Mouse (Mus musculus): ENCODE data around the gene Glud1.
"Not testable (repeated sequence)": the region's sequence is repeated elsewhere in the genome, so short reads cannot be mapped to it uniquely, and the experiment has no call there.

Gene Glud1

GRCm38 (mm10) chr14:34311691-34312090 lies 1.2 kb downstream of the Glud1 start:
- CTCF ChIA-PET = no interaction called here

DNA sequence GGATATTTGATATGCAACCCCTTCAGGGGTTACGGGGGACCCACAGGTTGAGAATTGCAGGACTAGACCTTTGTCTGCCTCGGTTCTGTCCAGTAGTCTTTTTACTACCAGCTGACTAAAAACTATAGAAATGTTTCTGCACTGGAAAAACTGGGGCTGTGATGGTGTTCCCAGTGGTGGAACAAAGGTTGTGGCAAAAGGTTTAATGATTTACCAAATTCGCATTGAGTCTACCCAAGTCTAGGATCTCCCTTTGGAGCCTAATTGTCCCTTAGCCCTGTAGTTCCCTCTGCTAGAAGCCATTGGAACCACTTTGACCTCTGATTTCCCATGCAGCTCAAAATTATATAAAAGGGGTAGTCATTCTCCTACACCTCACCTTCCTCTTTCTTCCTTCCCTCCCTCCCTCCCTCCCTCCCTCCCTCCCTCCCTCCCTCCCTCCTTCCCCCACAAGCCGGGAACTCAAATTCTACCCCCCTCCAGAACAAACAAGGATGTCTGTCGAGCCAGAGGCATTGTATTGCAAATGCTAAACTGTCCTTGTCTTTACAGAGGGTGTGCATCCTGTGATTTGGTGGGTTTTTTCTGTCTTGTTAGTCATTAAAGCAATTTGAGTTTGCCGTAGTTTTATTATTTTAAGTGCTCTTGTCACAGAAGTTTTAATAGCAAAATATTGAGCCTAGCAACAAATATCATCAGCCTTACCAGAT lies 2.0 kb downstream of the Glud1 start:
- CTCF ChIA-PET = no interaction called here

- CTCF ChIA-PET = no interaction called here
Measured at GRCm38 (mm10) chr14:34313612-34314011, 3.1 kb downstream of the Glud1 start.

DNA sequence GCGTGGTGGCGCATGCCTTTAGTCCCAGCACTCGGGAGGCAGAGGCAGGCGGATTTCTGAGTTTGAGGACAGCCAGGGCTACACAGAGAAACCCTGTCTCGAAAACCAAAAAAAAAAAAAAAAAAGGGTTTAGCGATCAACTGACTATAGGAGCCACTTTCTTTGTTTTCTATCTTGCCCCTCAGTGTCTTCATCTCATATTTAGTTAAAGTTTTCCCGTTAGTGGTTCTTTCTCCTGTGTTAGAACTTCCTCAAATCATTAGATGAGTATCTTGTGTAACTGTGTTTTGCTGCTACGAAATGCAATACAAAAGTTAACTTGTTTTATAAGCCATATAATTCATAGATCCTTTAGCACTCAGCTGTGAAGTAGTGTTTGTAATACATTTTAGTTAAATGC lies 3.9 kb downstream of the Glud1 start:
- CTCF ChIA-PET = not testable (repeated sequence)

DNA sequence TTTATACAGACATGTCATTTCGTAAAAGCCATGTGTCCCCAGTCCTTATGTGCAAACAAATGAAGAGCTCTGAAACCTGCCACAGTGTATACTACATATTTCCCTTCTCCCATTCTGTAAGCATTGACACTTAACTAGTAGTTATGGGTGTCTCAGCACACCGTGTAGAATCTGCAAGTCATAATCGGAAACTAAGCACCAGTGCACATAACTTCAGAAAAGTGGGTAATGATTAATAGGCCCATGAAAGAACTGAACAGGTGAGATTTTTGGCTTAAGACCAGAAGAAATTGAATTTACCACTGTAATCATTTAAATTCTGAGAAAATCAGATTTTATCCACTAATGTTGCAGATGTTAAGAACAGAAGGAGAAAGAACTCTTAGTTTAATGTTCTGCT lies 4.3 kb downstream of the Glud1 start:
- CTCF ChIA-PET = no interaction called here

DNA sequence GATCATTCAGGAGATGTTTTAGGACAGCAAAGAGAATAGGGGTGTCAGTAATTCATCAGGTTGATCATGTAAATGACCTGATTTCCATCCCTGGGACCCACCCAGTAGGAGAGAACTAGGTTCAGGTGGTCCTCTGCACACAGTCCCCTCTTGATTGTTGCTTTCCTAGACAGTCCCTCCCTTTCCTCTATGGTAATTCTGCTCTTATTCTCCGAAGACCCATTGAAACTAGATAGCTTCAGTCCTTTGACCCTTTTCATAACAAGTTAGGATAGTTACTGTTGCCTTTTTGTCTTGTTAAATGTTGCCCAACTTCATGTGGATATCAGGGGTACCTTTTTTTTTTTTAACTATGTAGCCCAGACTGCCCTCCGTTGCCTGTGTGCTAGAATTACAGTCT lies 5.8 kb downstream of the Glud1 start:
- CTCF ChIA-PET = interaction anchor here (0.8 kb wide), 1 partner anchor 18 kb away, joined by 3 read pairs; no protein-coding TSS in a partner anchor

DNA sequence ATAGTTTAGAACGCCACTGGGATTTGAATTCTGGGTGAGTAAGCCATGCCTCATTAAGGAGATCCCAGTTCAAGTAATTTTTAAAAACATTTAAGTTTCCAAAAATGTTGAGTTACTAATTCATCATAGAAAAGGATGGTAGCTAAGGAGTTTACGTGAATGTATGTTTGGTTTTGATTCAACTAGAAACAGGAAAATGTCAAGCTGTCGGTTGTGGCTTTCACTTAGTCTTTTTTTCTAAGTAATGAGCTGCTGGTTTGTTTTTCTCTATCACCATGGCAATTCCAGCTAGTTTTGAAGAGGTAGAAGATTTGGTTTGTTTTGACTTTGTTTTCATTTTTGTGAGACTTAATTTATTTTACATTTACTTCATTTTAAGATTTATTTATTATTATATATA lies 6.9 kb downstream of the Glud1 start:
- CTCF ChIA-PET = no interaction called here

DNA sequence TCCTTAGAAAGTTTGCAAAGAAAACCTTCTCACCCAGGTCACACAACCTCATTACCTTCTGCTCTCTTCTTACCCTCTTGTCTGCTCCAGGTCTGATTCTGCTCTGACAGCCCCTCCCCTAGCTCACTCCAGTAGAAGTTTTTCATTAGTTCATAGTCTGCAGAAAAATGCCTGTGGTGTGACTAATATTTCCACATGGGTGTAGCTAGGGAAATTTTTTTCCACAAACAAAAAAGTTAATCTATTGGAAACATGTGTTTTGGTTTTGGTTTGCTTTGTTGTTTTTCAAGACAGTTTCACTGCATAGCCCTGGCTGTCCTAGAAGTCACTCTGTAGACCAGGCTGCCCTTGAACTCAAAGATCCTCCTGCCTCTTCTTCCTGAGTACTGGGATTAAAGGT lies 7.6 kb downstream of the Glud1 start:
- CTCF ChIA-PET = no interaction called here

DNA sequence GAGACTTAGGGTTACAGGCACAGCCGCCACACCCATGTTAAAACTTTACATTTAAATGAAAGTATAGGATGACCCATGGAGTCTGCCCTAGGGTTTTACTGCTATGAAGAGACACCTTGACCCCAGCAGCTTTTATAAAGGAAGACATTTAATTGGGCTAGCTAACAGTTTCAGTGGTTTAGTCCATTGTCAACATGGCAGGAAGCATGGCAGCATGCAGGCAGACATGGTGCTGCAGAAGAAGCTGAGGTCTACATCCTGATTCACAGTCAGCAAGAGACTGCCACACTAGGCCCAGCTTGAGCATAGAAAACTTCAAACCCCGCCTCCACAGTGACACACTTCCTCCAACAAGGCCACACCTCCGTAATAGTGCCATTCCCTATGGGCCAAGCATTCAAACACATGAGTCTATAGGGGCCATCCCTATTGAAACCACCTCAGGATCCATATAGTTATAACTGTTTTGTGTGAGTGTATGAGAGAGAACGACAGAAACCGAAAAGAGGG lies 13.1 kb downstream of the Glud1 start:
- CTCF ChIA-PET = no interaction called here

- CTCF ChIA-PET = no interaction called here
Measured at GRCm38 (mm10) chr14:34326606-34327005, 16.1 kb downstream of the Glud1 start.

GRCm38 (mm10) chr14:34327618-34328017 lies 17.1 kb downstream of the Glud1 start:
- CTCF ChIA-PET = no interaction called here

DNA sequence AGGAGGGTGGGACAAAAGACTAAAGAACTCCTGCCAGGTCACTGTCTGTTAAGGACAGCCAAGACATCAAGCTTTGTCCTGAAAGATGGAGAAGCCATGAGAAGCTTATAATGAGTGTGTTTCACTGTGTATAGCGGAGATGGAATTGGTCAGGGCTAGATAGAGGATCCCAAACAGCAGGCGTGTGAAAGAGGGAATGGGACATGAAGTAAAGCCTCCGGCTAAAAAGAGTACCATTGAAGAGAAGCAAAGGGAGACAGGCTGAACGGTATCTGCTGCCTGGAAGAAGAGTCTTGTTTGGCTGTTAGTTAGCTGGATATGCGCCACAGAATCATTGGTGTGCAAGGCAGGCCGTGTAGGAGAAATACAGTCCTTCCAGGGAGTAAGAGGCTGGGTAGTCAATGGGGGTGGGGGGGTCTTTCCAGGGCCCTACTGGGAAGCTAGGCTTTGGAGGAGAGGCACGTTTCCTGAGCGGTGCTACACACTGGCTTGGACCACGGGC lies 20.2 kb downstream of the Glud1 start:
- CTCF ChIA-PET = no interaction called here

DNA sequence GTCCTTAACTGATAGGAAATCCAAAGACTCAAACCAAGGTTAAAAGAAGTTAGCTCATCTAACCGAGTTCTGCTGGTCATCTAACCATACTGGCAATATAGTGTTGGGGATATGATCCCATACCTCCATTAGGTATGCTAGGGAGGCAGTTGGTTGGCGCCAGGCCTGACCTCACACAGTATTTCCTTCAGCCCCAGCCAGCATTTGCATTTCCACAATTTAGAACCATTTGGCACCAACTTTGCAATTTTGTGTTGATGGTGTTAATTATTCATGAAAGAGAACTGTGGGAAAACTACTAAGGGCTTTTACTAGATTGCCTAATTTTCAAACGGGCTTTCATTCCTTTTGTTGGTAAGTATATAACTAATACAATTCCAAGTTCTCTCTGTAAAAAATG lies 21.4 kb downstream of the Glud1 start:
- CTCF ChIA-PET = no interaction called here

- CTCF ChIA-PET = no interaction called here
Measured at GRCm38 (mm10) chr14:34332476-34332875, 21.9 kb downstream of the Glud1 start.

GRCm38 (mm10) chr14:34339446-34339845 lies 28.9 kb downstream of the Glud1 start:
- CTCF ChIA-PET = no interaction called here

DNA sequence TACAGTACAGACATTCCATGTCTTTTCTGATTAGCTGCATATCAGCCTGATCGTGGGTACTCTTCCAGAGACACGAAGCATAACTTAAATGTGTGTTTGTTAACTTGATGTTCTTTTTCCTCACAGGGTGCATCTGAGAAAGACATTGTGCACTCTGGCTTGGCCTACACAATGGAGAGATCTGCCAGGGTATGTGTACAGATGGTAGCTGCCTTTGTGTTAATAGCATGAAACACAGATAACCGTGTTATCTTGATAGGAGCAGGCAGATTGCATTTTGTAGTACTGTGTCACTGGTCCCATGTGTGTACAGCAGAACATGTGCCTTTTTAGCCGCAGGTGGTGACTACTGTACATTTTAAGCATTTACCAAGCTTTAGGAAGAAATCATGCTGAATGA lies 31.5 kb downstream of the Glud1 start:
- CTCF ChIA-PET = no interaction called here

DNA sequence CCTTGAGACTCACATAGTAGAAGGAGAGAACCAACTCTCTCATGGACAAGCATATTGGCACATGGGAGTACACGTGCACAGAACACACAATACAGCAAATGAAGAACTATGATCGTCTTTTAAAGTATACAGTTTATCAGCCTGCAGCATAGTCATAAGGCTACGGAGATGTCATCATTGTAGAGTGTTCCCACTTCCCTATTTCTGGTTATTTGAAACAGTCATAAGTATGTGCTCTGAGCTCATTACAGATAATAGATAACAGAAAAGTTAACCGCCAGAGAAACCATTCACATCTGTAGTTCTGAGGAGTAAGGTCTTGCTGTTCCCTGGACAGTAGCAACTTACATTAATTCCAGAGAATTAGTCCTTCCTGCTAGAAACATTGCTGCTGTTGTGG lies 32.6 kb downstream of the Glud1 start:
- CTCF ChIA-PET = no interaction called here

DNA sequence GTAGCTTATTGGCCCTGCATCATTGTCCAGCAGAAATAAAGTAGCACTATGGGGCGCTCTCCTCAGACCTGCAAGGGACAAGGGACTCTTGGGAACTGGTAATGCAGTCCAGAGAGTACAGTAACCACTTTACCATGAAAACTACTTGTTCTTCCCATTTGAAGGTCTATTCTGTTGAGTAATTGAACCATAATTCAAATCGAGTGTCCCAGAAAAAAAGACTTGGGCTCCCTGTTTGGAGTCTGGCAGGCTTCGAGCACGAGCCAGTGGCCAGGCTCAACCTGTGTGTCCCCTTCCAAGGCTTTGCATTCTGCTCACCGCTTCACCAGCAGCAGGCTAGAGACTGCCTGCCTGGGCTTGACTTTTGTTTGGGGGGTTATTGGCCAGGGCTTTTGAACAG lies 33.8 kb downstream of the Glud1 start:
- CTCF ChIA-PET = no interaction called here

GRCm38 (mm10) chr14:34345771-34346566 lies 35.4 kb downstream of the Glud1 start:
- CTCF ChIA-PET = interaction anchor here (0.7 kb wide), 1 partner anchor 285 kb away, joined by 13 read pairs; no protein-coding TSS in a partner anchor

GRCm38 (mm10) chr14:34347084-34347483 lies 36.6 kb downstream of the Glud1 start:
- CTCF ChIA-PET = interaction anchor here (0.6 to 0.7 kb wide), 2 partner anchors 47 to 284 kb away, joined by 3 to 13 read pairs; no protein-coding TSS in a partner anchor

- CTCF ChIA-PET = no interaction called here
Measured at GRCm38 (mm10) chr14:34348301-34348700, 37.8 kb downstream of the Glud1 start.

DNA sequence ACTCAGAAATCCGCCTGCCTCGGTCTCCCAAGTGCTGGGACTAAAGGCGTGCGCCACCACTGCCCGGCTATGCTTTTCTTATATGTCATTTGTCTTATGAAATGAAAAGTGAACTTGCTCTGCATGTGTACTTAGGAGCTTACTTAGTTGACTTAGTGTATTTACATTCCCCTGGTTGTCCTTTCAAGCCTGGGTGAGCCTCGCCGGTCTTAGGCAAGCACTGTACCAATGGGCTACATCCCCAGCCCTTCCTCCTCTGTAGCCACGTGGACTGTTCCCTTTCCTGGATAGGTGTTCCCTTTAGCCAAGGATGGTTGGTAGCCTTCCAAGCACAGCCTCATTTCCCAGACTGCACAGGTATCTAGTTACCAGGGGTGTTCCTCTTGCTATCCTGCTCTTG lies 38.5 kb downstream of the Glud1 start:
- CTCF ChIA-PET = no interaction called here

DNA sequence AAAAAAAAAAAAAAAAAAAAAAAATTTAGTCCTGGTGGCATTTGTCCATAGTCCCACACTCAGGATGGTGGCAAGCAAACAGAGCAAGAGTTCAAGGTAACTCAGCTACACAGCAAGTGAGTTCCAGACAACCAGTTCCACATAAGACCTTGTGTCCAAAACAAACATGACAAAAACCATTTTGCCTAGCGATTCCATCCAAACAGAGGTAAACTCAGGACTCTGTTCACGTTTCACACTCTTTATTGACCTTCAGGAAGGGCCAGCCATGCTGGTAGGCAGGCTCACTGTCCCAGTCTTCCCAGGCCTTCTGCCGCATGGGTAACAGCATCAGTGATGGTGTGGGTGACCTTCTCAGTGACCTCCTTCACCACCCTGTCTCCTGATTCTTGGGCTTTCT lies 41.1 kb downstream of the Glud1 start:
- CTCF ChIA-PET = no interaction called here

Data from spleen, embryonic (tissue).